Mouse (Mus musculus): ENCODE measurements at regions not wholly inside any gene's neighbourhood (a gene's known extent, or its start where the extent isn't known, plus 50 kb on each side); places are given as distances from the start of the nearest gene placed in this dataset.
A peak's percentile ranks its signal among the peaks of the same experiment; 100 is the strongest.

- H3K27ac ChIP-seq (ENCODE audit: insufficient read depth, low read length), result peak overlapping the region; percentile 98
- TF ChIP-seq POLR2A (IDR thresholded peaks at IDR 0.05; ENCODE audit: low read depth, low read length), result peak; percentile 33; the same call in 1 of the 2 replicates
- TF ChIP-seq CTCF (IDR thresholded peaks at IDR 0.05; ENCODE audit: borderline replicate concordance, insufficient read depth, low read length), result no peak
Measured at GRCm38 (mm10) chr1:155041592-155041991, 57.8 kb downstream of the Ier5 start.

GRCm38 (mm10) chr1:155040939-155041371 is 58.5 kb downstream of the Ier5 start:
- H3K4me3 ChIP-seq (ENCODE audit: insufficient read depth, low read length), result no peak overlapping the region
- H3K27ac ChIP-seq (ENCODE audit: insufficient read depth, low read length), result peak overlapping the region; percentile 98
- TF ChIP-seq CTCF (IDR thresholded peaks at IDR 0.05; ENCODE audit: borderline replicate concordance, insufficient read depth, low read length) (no peak), POLR2A (IDR thresholded peaks at IDR 0.05; ENCODE audit: low read depth, low read length) (no peak)
- H3K4me1 ChIP-seq (ENCODE audit: control insufficient read depth, insufficient read depth, low read length), result peaks cover 13% of the 10 kb centered on the region

More at GRCm38 (mm10) chr1:155041592-155041991, 57.8 kb downstream of the Ier5 start:
- peaks cover 10% of the 10 kb centered on the region for H3K4me1 ChIP-seq (ENCODE audit: control insufficient read depth, insufficient read depth, low read length)
- H3K4me3 ChIP-seq (ENCODE audit: insufficient read depth, low read length), result no peak overlapping the region

- TF ChIP-seq POLR2A (IDR thresholded peaks at IDR 0.05; ENCODE audit: low read depth, low read length) (peak; percentile 49; the same call in 1 of the 2 replicates), CTCF (IDR thresholded peaks at IDR 0.05; ENCODE audit: borderline replicate concordance, insufficient read depth, low read length) (no peak)
- Histone ChIP-seq H3K27ac (ENCODE audit: insufficient read depth, low read length) (peak overlapping the region; percentile 98), H3K4me3 (ENCODE audit: insufficient read depth, low read length) (no peak overlapping the region), H3K4me1 (ENCODE audit: control insufficient read depth, insufficient read depth, low read length) (peaks cover 13% of the 10 kb centered on the region)
Measured at GRCm38 (mm10) chr1:155040086-155040726, 59.2 kb downstream of the Ier5 start.

DNA sequence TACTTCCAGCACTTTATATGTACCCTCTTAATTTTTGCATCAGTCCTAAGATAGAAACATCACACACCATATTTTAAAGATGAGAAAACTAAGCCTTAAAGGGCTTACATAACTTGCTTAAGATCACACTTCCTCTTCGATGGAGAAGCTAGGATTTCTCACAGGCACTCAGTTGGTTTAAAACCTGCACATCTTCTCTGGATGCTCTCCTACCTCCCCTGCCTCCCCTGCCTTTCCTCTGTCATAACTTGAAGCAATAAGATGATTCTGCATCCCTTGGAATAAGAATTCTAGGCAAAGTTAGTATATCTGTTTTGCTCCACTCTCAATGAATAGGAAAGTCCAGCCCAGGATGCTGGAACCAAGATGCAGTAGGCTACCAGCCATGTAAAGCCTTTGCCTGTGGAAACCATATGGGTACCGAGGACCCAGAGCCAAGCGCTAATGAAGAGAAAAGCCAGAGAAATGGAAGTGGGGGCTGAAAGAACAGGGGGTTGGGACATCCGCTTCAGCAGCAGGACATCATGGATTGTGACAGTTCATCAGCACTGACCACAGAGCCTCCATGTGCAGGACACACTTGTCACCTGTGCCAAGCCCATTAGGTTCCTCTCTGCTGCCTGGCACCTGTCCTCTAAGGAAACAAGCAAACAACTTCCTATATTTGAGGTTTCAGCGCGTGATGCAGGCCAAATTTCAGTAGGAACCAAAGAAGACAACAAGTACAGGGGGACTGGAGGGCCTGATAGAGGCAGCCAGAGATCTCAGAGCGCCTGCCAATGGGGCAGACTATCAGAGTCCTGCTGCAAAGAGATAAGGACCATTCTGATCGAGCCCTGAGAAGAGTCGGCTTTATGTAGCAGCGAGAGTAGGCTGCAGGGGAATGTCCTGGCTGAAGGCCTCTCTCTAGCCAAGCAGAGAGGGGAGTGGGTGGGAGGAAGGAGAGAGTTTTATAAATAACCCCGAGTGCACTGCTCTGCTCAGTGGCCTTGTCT is 60.5 kb downstream of the Ier5 start:
- H3K27ac ChIP-seq (ENCODE audit: insufficient read depth, low read length), result peak overlapping the region; percentile 8; the same call in 1 of the 2 replicates
- no peak overlapping the region for H3K4me3 ChIP-seq (ENCODE audit: insufficient read depth, low read length)
- TF ChIP-seq CTCF (IDR thresholded peaks at IDR 0.05; ENCODE audit: borderline replicate concordance, insufficient read depth, low read length), result no peak
- no peak for TF ChIP-seq POLR2A (IDR thresholded peaks at IDR 0.05; ENCODE audit: low read depth, low read length)
- H3K4me1 ChIP-seq (ENCODE audit: control insufficient read depth, insufficient read depth, low read length), result peaks cover 13% of the 10 kb centered on the region

- Histone ChIP-seq H3K27ac (ENCODE audit: insufficient read depth, low read length) (no peak overlapping the region), H3K4me3 (ENCODE audit: insufficient read depth, low read length) (no peak overlapping the region), H3K4me1 (ENCODE audit: control insufficient read depth, insufficient read depth, low read length) (peaks cover 13% of the 10 kb centered on the region)
- TF ChIP-seq POLR2A (IDR thresholded peaks at IDR 0.05; ENCODE audit: low read depth, low read length) (no peak), CTCF (IDR thresholded peaks at IDR 0.05; ENCODE audit: borderline replicate concordance, insufficient read depth, low read length) (no peak)
Measured at GRCm38 (mm10) chr1:155037479-155037878, 62.0 kb downstream of the Ier5 start.

DNA sequence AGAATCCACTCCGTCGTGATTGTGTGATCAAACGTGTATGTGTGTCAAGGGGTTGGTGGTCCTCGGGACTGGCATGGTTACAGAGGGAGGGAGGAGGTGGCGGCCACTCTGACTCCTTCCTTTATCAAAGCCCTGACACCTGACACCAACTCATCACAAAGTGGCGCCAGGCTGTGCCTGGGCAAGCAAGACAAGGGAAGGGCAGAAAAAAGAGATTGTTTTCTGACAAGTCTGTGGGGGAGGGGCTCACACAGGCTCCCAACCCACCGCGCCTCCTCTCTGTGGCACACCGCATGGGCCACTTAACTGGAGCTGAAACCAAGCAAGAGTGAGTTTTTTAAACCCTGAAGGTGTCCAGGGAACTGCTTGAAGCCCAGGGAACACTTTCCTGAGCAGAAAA is 68.5 kb downstream of the Ier5 start:
- 0 out of 2 replicates have a peak, but pooled peaks cover 2% of the 10 kb centered on the region for H3K4me1 ChIP-seq (ENCODE audit: control insufficient read depth, insufficient read depth, low read length)
- H3K27ac ChIP-seq (ENCODE audit: insufficient read depth, low read length), result no peak overlapping the region
- H3K4me3 ChIP-seq (ENCODE audit: insufficient read depth, low read length), result no peak overlapping the region
- TF ChIP-seq POLR2A (IDR thresholded peaks at IDR 0.05; ENCODE audit: low read depth, low read length) (no peak), CTCF (IDR thresholded peaks at IDR 0.05; ENCODE audit: borderline replicate concordance, insufficient read depth, low read length) (no peak)

DNA sequence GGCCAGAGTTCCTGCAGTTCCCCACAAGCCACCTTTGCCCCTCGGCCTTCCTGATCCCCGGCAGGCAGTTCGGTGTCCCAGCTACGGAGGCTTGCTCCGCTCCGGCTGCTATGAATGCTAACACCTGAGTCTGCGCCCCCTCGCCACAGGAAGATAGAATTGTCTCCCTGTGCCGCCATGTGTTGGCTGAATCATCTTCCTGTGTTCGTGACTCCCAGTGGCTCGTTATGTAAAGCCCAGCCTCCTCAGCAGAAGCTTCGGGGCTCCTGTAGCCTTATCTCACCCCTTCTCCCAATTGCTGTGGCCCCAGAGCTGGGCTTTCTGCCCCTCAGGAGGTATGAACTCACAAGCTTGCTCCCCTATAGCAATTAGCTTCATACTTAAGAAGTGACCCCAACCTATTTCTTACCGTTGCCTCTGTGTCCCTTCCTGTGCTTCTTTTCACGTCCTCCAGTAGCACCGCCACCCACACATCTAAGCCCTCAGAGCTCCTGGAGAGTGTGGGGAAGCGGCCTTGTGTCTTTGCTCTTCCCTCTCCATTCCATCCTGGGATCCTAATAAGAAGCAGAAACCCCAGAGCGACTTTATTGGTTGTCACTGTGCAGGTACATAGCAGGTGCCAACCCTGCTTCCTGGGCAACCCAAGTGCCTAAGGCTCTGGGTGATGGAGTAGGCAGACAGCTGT is 70.1 kb downstream of the Ier5 start:
- 0 out of 2 replicates have a peak, but pooled peaks cover 2% of the 10 kb centered on the region for H3K4me1 ChIP-seq (ENCODE audit: control insufficient read depth, insufficient read depth, low read length)
- no peak overlapping the region for H3K4me3 ChIP-seq (ENCODE audit: insufficient read depth, low read length)
- TF ChIP-seq POLR2A (IDR thresholded peaks at IDR 0.05; ENCODE audit: low read depth, low read length) (no peak), CTCF (IDR thresholded peaks at IDR 0.05; ENCODE audit: borderline replicate concordance, insufficient read depth, low read length) (no peak)
- no peak overlapping the region for H3K27ac ChIP-seq (ENCODE audit: insufficient read depth, low read length)

DNA sequence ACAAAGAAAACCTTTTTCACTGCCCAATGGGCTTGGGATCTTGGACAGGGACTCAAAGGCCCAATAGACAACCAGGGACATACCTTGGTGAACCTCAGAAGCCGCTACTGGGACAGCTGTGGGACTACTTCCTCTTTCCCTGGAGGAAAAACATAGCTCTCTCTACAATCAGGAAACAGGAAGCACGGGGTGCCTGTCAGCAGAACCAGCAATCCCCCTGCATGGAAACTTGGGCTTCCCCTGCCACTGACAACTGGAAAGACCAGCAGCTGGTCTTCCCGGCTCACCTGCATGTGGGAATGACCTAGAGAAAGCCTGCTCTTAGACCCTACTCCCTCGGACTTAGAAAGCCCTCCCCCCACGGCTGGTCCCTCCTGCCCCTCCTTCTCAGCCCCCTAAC is 70.7 kb downstream of the Ier5 start:
- TF ChIP-seq POLR2A (IDR thresholded peaks at IDR 0.05; ENCODE audit: low read depth, low read length), result no peak
- no peak for TF ChIP-seq CTCF (IDR thresholded peaks at IDR 0.05; ENCODE audit: borderline replicate concordance, insufficient read depth, low read length)
- Histone ChIP-seq H3K4me3 (ENCODE audit: insufficient read depth, low read length) (no peak overlapping the region), H3K27ac (ENCODE audit: insufficient read depth, low read length) (no peak overlapping the region), H3K4me1 (ENCODE audit: control insufficient read depth, insufficient read depth, low read length) (0 out of 2 replicates have a peak, but pooled peaks cover 2% of the 10 kb centered on the region)

DNA sequence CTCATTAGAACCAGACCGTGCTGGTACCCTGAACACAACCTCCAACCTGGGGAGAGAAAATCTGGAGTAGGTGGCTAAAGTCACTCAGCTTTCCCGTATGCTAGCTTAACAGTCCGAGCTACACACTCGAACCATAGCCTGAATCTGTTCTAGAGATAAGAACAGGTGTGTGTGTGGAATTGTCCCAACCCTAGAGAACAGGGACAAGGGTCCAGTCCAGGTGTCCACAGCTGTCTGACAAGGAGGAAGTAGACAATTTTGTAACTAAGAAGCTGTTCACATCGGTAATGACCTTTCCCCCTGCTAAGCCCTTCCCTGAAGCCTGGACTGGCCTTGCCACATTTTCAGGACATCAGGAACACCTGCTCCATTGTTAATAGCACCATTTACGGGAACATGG is 71.3 kb downstream of the Ier5 start:
- Histone ChIP-seq H3K4me1 (ENCODE audit: control insufficient read depth, insufficient read depth, low read length) (0 out of 2 replicates have a peak, but pooled peaks cover 2% of the 10 kb centered on the region), H3K4me3 (ENCODE audit: insufficient read depth, low read length) (no peak overlapping the region), H3K27ac (ENCODE audit: insufficient read depth, low read length) (no peak overlapping the region)
- no peak for TF ChIP-seq CTCF (IDR thresholded peaks at IDR 0.05; ENCODE audit: borderline replicate concordance, insufficient read depth, low read length)
- TF ChIP-seq POLR2A (IDR thresholded peaks at IDR 0.05; ENCODE audit: low read depth, low read length), result no peak

Data from embryonic fibroblast, embryonic 13.5 days (primary cell).